Mouse (Mus musculus) layer of hippocampus, postnatal 36 days (tissue): ENCODE data around the gene Olfr373. TPM values are rescaled to one million over a fixed set of nuclear protein-coding genes. Genes with fewer than 3 reads are reported as not detected.
"Not testable (repeated sequence)": the region's sequence is repeated elsewhere in the genome, so short reads cannot be mapped to it uniquely, and the experiment has no call there.

Source experiments
- DNase-seq, 2 experiments: peaks; one replicate each; pipeline ENCODE4 v3.0.0; 2022
- total RNA-seq, 2 experiments: library from RNA; stranded (reverse); gene quantifications; 2 replicates each; pipeline ENCODE4 v1.2.3; 2021

The Olfr373 gene
- not detected for total RNA-seq

- not testable (repeated sequence) for DNase-seq
These were observed at the start of gene Olfr373 for GRCm38 (mm10) chr8:72082877-72083276. Gene Olfr373 (plus strand): TSS chr8:72083177.

- not testable (repeated sequence) for DNase-seq
These were observed 42.1 kb upstream of the Olfr373 start, which contains the start of gene Olfr372 for GRCm38 (mm10) chr8:72040918-72041317. Gene Olfr372 (plus strand): TSS chr8:72041218.

- no peak for DNase-seq
These were observed 40.5 kb upstream of the Olfr373 start for GRCm38 (mm10) chr8:72042493-72042892.

DNA sequence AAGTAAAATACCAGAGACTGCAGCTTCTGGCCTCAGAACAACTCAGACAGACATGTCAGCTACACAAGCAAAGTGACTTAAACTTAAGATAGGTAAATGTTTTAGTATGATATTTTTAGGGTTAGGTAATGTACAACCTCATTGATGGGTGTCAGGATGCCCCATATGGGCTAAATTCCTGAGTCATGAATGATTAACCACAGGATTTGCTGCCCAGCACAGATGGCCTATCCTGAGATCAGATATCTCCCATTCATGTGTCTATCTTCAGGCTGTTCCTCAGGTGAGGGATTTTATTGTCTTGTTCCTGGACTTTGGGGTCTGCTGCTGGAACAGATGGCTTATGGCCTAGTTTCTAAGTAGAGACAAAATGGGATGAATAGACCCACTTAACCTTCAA, 28.3 kb upstream of the Olfr373 start:
- not testable (repeated sequence) for DNase-seq

GRCm38 (mm10) chr8:72057643-72058042, 25.3 kb upstream of the Olfr373 start:
- not testable (repeated sequence) for DNase-seq

DNA sequence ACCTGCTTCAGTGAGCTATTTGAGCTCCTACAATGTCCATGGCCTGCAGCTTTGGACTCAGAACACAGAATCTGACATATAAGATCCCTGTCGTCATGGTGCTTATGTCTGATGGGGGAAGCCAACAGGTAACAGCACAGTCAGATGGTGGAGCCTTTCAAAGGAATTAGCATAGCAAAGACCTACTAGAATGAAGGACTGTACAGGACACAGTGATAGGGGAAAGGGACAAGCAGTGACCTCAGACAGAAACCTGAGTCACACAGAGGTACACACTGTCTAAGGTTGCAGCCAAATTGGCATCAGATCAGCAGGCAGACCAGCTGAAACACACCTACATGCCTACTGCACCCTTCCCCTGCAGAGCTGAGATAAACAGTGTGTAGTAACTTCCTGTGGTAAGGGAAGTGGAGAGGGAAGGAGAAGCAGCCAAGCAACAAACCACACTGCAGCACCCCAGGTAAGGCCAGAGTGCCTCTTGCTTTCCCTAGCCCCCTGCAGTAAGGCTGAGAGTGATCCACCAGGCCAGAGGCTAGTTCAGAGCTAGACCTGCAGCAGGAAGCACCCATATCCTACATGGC, 16.1 kb upstream of the Olfr373 start:
- not testable (repeated sequence) for DNase-seq

DNA sequence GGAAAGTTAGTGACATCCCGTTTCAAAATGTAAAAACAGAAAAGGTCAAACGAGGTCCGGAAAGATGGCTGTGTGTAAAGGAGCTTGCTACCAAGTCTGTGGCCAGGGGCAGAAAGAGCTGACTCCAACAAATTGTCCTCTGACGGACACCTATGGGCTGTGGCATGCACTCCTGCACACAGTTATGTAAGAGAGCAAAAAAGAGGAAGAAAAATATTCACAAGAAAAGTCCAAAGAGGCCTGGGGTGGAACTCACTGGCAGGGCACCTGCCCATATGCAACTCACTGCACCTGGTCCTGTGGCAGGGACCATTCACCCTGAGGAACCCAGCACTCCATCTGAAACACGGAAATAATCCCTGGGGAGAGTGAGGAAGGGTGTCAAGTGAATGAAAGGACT, 1.8 kb downstream of the Olfr373 start:
- no peak for DNase-seq

DNA sequence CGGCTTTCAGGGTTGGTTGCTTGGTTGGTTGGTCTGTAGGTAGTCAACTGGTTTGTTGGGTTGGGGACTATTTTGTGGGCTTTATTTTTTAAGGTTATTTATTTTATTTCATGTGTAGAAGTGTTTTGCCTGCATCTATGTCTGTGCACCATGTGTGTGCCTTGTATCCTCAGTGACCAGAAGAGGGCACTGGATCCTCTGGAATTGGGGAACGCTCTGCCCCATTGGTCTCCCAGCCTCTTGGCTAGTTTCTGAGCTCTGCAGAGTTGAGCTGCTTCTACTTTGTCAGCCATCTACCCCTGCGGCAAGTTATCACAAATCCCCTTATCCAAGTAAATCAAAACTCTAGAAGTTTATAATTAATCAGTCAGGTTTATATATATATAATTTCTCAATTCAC, 4.6 kb downstream of the Olfr373 start:
- not testable (repeated sequence) for DNase-seq

DNA sequence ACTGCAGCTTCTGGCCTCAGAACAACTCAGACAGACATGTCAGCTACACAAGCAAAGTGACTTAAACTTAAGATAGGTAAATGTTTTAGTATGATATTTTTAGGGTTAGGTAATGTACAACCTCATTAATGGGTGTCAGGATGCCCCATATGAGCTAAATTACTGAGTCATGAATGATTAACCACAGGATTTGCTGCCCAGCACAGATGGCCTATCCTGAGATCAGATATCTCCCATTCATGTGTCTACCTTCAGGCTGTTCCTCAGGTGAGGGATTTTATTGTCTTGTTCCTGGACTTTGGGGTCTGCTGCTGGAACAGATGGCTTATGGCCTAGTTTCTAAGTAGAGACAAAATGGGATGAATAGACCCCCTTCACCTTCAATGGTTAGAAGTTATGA, 13.7 kb downstream of the Olfr373 start:
- not testable (repeated sequence) for DNase-seq

DNA sequence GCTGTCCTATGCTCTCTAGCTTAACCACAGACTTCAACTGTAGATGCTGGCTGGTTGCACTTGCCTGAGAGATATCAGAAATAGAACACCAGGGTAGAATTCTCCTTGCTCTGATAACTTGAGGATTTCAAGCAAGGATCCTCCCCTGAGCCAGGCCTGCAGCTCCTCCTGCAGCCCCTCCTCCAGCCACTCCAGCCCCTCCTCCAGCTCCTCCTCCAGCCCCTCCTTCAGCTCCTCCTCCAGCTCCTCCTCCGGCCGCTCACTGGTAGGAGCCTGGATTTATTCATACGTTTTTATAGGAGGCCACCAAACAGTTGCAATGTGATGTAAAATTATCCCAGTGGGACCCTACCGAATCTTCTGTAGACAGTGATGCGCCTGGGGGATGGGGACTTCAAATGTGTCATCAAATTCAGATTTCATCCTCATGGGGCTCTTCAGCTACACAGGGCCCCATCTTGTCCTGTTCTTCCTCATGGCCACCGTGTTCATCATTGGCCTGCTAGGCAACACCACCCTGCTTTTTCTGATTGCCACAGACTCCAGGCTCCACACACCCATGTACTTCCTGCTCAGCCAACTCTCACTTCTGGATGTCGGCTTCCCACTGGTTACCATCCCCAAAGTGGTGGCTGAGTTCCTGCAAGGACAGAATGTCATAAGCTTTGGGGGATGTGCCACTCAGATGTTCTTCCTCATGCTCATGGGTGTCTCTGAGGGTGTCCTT, 16.6 kb downstream of the Olfr373 start:
- DNase-seq = peak in 1 of 2 experiments; percentile 3

- DNase-seq = no peak
These were observed 22.2 kb downstream of the Olfr373 start for GRCm38 (mm10) chr8:72105165-72105564.

DNA sequence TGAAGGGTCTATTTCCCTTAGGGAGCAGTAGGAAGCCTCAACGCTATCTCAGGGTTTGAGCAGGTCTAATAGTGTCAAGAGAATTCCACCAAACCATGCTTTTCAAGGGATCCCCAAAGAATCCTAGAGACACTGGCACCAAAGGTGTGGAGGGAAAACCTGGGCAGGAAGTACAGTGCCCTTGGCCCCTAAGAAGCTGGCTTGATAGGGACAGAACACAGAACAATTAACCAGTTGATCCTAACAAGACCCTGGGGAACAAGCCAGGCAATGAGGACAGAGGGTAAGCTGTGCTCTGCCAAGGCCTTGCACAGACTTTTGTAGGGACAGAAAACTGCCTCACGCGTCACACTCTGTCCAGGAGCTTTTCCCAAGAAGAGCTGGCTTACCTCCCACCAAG, 23.8 kb downstream of the Olfr373 start, which contains the start of gene Olfr374:
Gene Olfr374 (plus strand): TSS at position 301 of the 400 bp plus-strand sequence.
- DNase-seq = no peak

DNA sequence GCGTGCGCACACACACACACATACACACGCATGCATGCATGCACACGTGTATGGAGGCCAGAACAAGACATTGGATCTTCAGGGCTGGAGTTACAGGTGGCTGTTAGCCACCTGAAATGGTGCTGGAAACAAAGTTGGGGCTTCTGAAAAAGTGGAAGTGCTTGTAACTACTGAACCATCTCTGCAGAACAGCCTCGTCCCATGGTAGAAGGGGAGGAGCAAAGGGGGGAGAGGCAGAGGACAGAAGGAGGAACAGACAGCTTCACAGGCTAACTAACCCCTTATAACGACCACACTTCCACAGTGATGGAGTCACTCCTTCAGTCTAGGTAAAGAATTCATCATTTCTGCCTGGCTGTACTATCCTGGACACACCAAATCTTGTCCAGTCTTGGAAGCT, 27.9 kb downstream of the Olfr373 start:
- no peak for DNase-seq

- DNase-seq = no peak
These were observed 29.5 kb downstream of the Olfr373 start for GRCm38 (mm10) chr8:72112486-72112885.

DNA sequence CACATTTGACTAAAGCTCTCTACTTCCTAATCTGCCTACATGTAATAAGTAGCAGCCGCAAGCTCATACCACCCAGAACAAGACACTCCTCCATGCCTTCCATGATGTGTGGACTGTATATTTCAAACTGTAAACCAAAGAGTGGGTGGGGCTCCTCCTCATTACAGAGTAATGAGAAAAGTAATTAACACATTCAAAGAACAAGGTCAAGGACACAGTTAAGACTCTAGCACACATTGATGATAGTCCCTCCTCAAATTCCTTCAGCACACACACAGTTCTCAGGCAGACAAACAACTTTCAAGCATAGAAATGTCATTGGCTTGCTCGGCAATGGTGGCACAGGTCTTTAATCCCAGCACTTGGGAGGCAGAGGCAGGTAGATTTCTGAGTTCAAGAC, 32.2 kb downstream of the Olfr373 start:
- DNase-seq = no peak

DNA sequence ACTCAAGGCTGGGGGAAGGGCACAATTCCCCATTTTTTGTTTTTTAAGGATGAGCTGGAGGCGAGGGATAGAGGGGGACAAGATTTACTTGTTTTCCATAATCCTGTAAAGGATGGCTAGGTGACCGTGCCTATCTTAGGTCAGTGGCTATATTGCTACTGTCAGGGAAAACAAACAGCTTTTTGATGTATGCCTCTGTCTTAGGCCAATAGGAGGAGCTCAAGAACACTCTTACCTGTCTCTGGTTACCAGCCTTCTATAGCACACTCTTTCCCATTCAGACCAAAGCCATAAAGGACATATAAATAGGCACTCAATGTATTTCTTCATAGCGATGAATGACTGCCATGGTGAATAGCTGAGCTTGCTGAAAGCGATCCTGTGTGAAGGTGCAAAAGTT, 35.6 kb downstream of the Olfr373 start:
- DNase-seq = no peak

DNA sequence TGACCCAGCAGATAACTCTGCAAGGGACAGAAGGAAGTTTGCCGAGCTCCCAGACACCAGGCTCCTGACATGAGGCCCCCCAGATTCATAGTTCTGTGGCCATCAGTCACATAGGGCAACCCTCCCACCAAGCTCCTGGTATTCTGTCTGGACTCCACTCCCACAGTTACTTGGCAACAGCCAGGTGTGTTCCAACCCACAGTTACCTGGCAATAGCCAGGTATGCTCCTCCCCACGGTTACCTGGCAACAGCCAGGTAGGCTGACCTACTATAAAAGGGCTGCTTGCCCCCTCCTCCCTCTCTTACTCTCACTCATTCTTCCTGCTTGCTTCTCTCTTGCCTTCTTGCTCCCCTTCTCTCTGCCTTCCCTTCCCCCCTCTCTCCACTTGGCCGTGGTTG, 38.5 kb downstream of the Olfr373 start:
- DNase-seq = not testable (repeated sequence)

DNA sequence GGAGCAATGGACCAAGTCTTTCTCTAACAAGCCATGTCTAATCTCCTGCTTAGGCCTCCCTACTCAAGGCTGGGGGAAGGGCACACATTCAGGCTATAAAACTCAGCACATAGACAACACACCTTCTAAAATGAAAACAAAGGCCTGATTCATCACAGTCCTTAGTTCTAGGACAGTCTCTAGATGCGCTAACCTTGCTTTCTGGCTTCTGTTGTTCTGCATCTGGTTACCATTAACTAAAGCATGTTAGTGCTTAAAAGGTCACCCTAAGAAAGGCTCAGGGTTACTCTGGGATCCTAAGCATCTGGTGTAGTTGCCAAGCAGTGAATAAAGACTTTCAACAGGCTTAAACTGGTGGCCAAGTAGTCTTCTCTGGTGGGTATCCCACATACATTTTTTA, 39.0 kb downstream of the Olfr373 start:
- DNase-seq = no peak

- DNase-seq = no peak
These were observed 44.9 kb downstream of the Olfr373 start for GRCm38 (mm10) chr8:72127834-72128233.

GRCm38 (mm10) chr8:72131251-72131650, 48.3 kb downstream of the Olfr373 start:
- no peak for DNase-seq

- no peak for DNase-seq
These were observed 48.9 kb downstream of the Olfr373 start for GRCm38 (mm10) chr8:72131901-72132300.

- DNase-seq = no peak
These were observed 49.4 kb downstream of the Olfr373 start for GRCm38 (mm10) chr8:72132417-72132816.

DNA sequence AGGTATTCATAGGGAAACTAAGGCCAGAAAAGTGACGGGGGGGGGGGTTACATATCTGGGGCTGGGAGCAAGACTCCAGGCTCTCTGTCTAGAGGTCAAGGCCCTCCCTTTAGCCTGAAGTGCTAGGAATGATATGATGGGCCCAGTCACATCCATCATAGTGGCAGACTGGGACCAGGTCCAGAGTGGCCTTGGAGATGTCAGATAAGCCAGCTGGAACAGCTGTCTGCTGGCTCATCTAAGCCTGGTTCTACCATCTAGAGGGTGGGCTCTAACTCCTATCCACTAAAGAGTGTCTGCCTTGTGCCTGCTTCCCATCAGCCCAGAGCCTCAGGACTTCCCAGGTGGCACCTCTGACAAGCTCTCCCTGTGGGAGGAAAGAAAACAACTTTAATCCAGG, 49.9 kb downstream of the Olfr373 start:
- DNase-seq = no peak

GRCm38 (mm10) chr8:72133507-72133906, 50.5 kb downstream of the Olfr373 start:
- no peak for DNase-seq
